Mouse (Mus musculus): ENCODE data around the gene Ano6.
A peak's percentile ranks its signal among the peaks of the same experiment; 100 is the strongest.

Ano6 gene

GRCm38 (mm10) chr15:95768703-95769102 is 21.9 kb upstream of the Ano6 start:
- DNase-seq (ENCODE audit: low spot score in 2 of 2): no peak

- no peak for DNase-seq (ENCODE audit: low spot score in 2 of 2)
Measured at GRCm38 (mm10) chr15:95769576-95769975, 21.1 kb upstream of the Ano6 start.

- DNase-seq (ENCODE audit: low spot score in 2 of 2): no peak
Measured at GRCm38 (mm10) chr15:95770307-95770706, 20.3 kb upstream of the Ano6 start.

- DNase-seq (ENCODE audit: low spot score in 2 of 2): no peak
Measured at GRCm38 (mm10) chr15:95772374-95772773, 18.3 kb upstream of the Ano6 start.

GRCm38 (mm10) chr15:95772861-95773836 is 17.5 kb upstream of the Ano6 start:
- peak; percentile 78 to 90 for DNase-seq (ENCODE audit: low spot score in 2 of 2)

- DNase-seq (ENCODE audit: low spot score in 2 of 2): no peak
Measured at GRCm38 (mm10) chr15:95774197-95774596, 16.4 kb upstream of the Ano6 start.

GRCm38 (mm10) chr15:95774674-95775414 is 15.8 kb upstream of the Ano6 start:
- DNase-seq (ENCODE audit: low spot score in 2 of 2): no peak

- no peak for DNase-seq (ENCODE audit: low spot score in 2 of 2)
Measured at GRCm38 (mm10) chr15:95777743-95778142, 12.9 kb upstream of the Ano6 start.

- DNase-seq (ENCODE audit: low spot score in 2 of 2): no peak
Measured at GRCm38 (mm10) chr15:95778710-95779109, 11.9 kb upstream of the Ano6 start.

- no peak for DNase-seq (ENCODE audit: low spot score in 2 of 2)
Measured at GRCm38 (mm10) chr15:95786624-95787023, 4.0 kb upstream of the Ano6 start.

- peak in 1 of 2 experiments; percentile 69 for DNase-seq (ENCODE audit: low spot score in 2 of 2)
Measured at GRCm38 (mm10) chr15:95787578-95787977, 3.1 kb upstream of the Ano6 start.

GRCm38 (mm10) chr15:95789562-95790528 is 798 bp upstream of the Ano6 start:
- DNase-seq (ENCODE audit: low spot score in 2 of 2): peak in 1 of 2 experiments; percentile 69

GRCm38 (mm10) chr15:95791141-95791791 is 623 bp downstream of the Ano6 start:
- DNase-seq (ENCODE audit: low spot score in 2 of 2): no peak

- DNase-seq (ENCODE audit: low spot score in 2 of 2): no peak
Measured at GRCm38 (mm10) chr15:95791855-95792254, 1.2 kb downstream of the Ano6 start.

- DNase-seq (ENCODE audit: low spot score in 2 of 2): peak; percentile 34 to 71
Measured at GRCm38 (mm10) chr15:95792261-95793260, 1.9 kb downstream of the Ano6 start.

GRCm38 (mm10) chr15:95793748-95794491 is 3.3 kb downstream of the Ano6 start:
- DNase-seq (ENCODE audit: low spot score in 2 of 2): no peak

GRCm38 (mm10) chr15:95794611-95795565 is 4.2 kb downstream of the Ano6 start:
- DNase-seq (ENCODE audit: low spot score in 2 of 2): peak; percentile 59 to 71

GRCm38 (mm10) chr15:95796062-95796461 is 5.4 kb downstream of the Ano6 start:
- DNase-seq (ENCODE audit: low spot score in 2 of 2): no peak
